Mouse (Mus musculus) G1E-ER4 (cell line): ENCODE data around the gene Siae. TPM values are rescaled to one million over a fixed set of nuclear protein-coding genes. Genes with fewer than 3 reads are reported as not detected.

Experiments used
- GATA1 ChIP-seq: IDR thresholded peaks from one replicate; pipeline ENCODE4 v1.8.0; 2012; ENCODE audit warnings: low read length, inconsistent platforms
- polyA plus RNA-seq: library from polyadenylated mRNA; stranded (reverse); fragments of >175 nt; gene quantifications from 2 replicates; pipeline ENCODE4 v1.2.3, GENCODE M21; 2012

Gene Siae
- polyA plus RNA-seq, 1 experiment = 0.86 TPM

DNA sequence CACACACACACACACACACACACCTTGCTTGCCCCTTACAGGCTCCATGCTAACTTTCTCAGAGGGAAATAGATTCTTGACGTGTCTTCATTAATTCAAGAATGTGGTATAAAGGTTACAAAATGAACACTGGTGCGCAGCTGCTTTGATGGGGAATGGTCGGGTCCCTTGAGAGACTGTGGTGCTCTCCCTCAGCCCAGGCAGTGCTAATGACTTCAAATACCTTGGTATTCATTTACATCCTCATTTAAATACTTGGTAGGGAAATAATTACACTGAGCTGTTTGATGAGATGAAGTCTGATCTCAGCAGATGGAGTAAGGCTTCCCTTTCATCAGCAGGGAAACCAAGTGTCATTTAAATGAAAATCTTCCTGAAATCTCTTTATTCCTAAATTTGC is 69.6 kb downstream of the Siae start:
- no peak for TF ChIP-seq GATA1

- TF ChIP-seq GATA1 = no peak
Measured at GRCm38 (mm10) chr9:37625641-37626040, 70.1 kb downstream of the Siae start.

GRCm38 (mm10) chr9:37626103-37626567 is 70.6 kb downstream of the Siae start:
- TF ChIP-seq GATA1 = no peak

- TF ChIP-seq GATA1 = no peak
Measured at GRCm38 (mm10) chr9:37627263-37627662, 71.8 kb downstream of the Siae start.

- TF ChIP-seq GATA1 = no peak
Measured at GRCm38 (mm10) chr9:37628581-37628980, 73.1 kb downstream of the Siae start.

GRCm38 (mm10) chr9:37629941-37630340 is 74.4 kb downstream of the Siae start:
- no peak for TF ChIP-seq GATA1

GRCm38 (mm10) chr9:37632305-37632704 is 76.8 kb downstream of the Siae start:
- no peak for TF ChIP-seq GATA1

DNA sequence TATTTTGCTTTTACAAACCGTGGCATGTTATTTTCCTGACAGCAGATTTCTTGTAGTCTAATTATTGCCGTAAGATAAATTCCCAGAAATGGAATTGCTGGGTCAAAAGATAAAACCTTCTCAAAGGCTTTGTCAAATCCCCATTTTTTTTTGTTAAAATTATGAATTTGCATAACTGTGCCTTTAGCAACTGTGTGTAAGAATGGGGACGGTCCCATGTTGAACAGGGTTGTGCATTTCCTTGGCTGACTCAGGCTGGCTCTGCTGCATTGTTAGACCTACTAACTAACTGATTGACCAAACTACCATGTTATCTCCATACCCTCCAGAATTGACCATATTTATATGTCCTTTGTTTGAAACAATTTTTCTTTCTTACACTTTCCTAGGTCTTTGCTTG is 78.8 kb downstream of the Siae start:
- TF ChIP-seq GATA1 = no peak

DNA sequence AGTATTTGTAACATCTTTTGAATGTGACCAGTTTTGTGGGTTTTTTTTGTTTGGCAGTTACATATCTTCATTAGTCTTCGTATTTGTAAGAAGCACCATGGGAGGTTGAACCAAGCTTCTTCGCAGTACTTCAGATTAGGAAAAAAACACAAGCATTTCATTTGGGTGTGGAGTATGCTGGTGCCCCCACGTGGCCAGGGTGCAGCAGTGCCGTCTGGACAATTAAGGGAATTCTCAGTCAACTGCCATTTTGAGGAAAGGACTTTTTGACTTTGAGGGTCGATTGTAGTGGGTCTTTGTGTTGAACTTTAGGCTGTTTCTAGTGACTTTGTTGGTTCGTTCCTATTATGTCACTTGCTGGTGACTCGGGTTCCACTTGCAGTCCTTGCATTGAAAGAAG is 80.8 kb downstream of the Siae start:
- no peak for TF ChIP-seq GATA1

DNA sequence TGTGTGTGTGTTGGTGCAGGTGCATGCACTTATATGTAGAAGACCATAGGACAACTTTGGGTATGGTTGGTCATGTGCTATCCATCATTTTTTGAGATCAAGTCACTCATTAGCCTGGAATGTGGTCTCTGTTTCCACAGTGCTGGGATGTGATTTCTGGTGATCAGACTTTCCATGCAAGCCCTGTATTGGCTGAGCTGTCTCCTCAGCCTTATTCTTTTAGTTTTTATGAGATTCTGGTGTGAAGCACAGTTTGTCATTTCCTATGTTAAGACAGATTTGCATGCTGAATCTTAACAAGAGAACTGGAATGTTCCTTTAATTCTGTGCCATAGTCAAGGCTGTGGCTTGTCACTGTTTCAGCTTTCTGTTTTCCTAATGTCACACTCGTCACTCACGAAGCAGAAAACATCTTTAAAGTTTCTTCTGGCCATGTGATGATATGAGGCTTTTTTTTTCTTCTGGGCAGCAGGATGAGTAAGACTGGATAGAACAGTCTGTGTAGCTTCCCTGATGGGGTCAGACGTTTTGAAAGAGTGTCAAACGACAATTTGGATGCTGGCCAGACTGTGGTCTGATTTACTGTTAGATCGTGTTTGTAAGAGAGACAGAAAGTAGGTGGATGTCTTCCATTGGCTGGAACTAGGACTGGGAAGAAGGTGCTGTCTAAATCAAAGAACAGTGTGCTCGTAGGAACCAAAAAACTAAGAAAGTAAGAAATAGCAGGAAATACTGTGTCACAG is 81.5 kb downstream of the Siae start:
- TF ChIP-seq GATA1 = no peak

- TF ChIP-seq GATA1 = no peak
Measured at GRCm38 (mm10) chr9:37638721-37639120, 83.2 kb downstream of the Siae start.

DNA sequence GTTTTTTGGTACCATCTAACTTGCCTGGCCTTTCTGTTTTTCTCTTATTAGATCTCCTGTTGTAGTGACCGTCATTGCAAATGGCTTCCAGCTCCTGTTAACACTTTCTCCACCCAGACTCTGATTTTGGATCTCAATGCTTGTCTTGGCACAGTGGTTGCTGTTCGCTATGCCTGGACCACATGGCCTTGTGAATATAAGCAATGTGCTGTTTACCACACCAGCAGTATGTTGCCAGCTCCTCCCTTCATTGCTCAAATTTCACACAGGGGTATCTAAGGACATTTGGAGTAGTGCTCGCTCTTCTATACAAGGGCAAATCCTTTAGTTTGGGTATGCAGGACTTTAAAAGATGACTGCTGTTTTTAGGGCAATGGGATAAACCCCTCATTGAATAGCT is 90.7 kb downstream of the Siae start:
- TF ChIP-seq GATA1 = no peak

GRCm38 (mm10) chr9:37650639-37651038 is 95.1 kb downstream of the Siae start:
- TF ChIP-seq GATA1 = no peak

DNA sequence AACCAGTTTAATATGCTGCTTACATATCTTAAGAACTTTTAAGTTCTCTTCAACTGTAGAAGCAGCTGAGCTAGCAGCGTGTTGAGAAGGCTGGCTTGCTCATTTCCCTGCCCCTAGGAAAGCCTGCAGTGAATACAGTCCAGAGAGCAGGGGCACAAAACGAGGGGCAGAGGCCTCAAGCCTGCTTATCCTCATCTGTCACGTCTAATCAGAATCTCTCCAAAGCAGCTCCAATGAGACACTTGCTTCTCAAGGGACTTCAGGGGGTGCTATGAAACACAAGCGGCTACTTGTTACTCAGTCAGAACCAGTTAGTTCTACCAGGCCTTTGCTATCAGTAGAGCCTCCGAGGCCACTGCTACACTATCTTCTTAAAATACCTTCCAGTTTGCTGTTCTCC is 98.3 kb downstream of the Siae start:
- no peak for TF ChIP-seq GATA1

- no peak for TF ChIP-seq GATA1
Measured at GRCm38 (mm10) chr9:37655961-37656360, 100.5 kb downstream of the Siae start.

DNA sequence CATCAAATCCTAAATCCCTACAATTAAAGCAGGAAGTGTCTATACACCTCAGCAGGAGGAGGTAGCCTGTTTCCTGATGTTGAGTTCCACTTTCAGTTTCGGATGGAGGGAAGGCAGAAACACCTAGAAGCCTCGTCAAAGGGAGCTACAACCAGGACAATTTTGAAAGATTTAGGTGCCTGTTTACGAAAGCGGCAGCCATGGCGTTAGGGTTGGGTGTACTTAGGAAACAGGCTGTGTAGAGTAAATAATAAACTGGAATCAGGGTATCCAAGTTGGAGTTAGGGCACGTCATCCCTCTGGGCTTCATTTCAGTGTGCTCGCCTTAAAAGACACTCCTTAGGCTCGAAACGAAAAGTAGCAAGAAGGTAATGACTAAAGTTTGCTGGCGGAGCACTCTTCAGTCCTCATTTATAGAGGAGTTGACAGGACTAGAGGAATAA is 101.0 kb downstream of the Siae start:
- no peak for TF ChIP-seq GATA1

- TF ChIP-seq GATA1 = no peak
Measured at GRCm38 (mm10) chr9:37656931-37657481, 101.5 kb downstream of the Siae start, which contains the start of gene Tbrg1. TSS of gene Tbrg1 (minus strand) at chr9:37657312.
